Mouse (Mus musculus): ENCODE measurements around the gene Vwa3a. TPM values are rescaled to one million over a fixed set of nuclear protein-coding genes. Genes with fewer than 3 reads are reported as not detected.

Vwa3a gene
- polyA plus RNA-seq, 1 experiment, result 0.05 TPM

- TF ChIP-seq E2F4 (IDR thresholded peaks at IDR 0.05; ENCODE audit: insufficient read depth), result no peak
- peak overlapping the region; percentile 90 for H3K4me2 ChIP-seq (ENCODE audit: low read depth)
- no peaks in the 10 kb centered on the region for H3K79me2 ChIP-seq (ENCODE audit: control insufficient read depth, insufficient read depth)
- no peaks in the 10 kb centered on the region for H3K27me3 ChIP-seq (ENCODE audit: control insufficient read depth, insufficient read depth, insufficient read length)
- H3K36me3 ChIP-seq (ENCODE audit: control insufficient read depth, insufficient read depth), result peaks cover 6% of the 10 kb centered on the region
- peak overlapping the region; percentile 81 for H3K4me3 ChIP-seq
- H3ac ChIP-seq (ENCODE audit: control insufficient read depth, insufficient read length), result peak overlapping the region; percentile 86
Measured at GRCm38 (mm10) chr7:120843852-120844435, 104.8 kb downstream of the Vwa3a start.

DNA sequence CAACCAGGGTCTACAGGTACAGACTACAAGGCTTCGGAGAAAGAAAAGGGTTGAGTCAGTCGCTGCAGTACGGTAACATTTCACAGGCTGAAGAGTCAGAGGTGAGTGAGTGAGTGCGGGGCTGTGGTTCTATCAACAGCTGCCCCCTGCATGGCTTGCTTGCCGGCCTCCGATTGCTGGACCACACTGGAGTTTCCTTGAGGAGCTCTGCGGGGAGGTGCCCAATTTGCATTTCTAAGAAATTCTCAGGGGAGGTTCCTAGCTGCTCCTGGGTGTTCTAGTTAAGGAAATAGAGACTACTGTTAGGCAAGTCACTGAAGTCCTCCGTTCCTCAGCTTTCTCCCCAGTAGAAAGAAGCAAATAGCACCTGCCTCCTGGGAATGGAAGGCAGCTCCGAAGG lies 105.6 kb downstream of the Vwa3a start:
- Histone ChIP-seq H3K4me2 (ENCODE audit: low read depth) (peak overlapping the region; percentile 90), H3K4me3 (peak overlapping the region; percentile 81), H3K27me3 (ENCODE audit: control insufficient read depth, insufficient read depth, insufficient read length) (no peaks in the 10 kb centered on the region), H3K79me2 (ENCODE audit: control insufficient read depth, insufficient read depth) (no peaks in the 10 kb centered on the region), H3K36me3 (ENCODE audit: control insufficient read depth, insufficient read depth) (peaks cover 6% of the 10 kb centered on the region), H3ac (ENCODE audit: control insufficient read depth, insufficient read length) (no peak overlapping the region)
- TF ChIP-seq MYOG (IDR thresholded peaks at IDR 0.05; ENCODE audit: control insufficient read depth in 1 of 3, insufficient read depth in 1 of 3, insufficient read length in 2 of 3, low read depth in 2 of 3), result peak in 1 of 3 experiments; percentile 28
- TF ChIP-seq TCF12 (IDR thresholded peaks at IDR 0.05; ENCODE audit: insufficient read depth, poor library complexity, severe bottlenecking), result no peak
- TF ChIP-seq MYOD1 (IDR thresholded peaks at IDR 0.05; ENCODE audit: control insufficient read depth in 1 of 3, insufficient read length in 2 of 3, low read depth in 2 of 3), result peak in 1 of 3 experiments; percentile 15

GRCm38 (mm10) chr7:120848831-120849512 lies 109.9 kb downstream of the Vwa3a start:
- H3K4me3 ChIP-seq, result no peak overlapping the region

GRCm38 (mm10) chr7:120850165-120850564 lies 111.0 kb downstream of the Vwa3a start:
- H3K4me2 ChIP-seq (ENCODE audit: low read depth), result no peak overlapping the region
- H3K79me2 ChIP-seq (ENCODE audit: control insufficient read depth, insufficient read depth), result peaks cover 6% of the 10 kb centered on the region
- TF ChIP-seq TCF12 (IDR thresholded peaks at IDR 0.05; ENCODE audit: insufficient read depth, poor library complexity, severe bottlenecking), result no peak
- no peak for TF ChIP-seq MYOD1 (IDR thresholded peaks at IDR 0.05; ENCODE audit: control insufficient read depth in 1 of 3, insufficient read length in 2 of 3, low read depth in 2 of 3)
- TF ChIP-seq REST (IDR thresholded peaks at IDR 0.05; ENCODE audit: insufficient read depth, insufficient read length), result no peak
- no peak for TF ChIP-seq USF1 (IDR thresholded peaks at IDR 0.05; ENCODE audit: low read depth)
- TF ChIP-seq CEBPB (IDR thresholded peaks at IDR 0.05; ENCODE audit: insufficient read depth, poor library complexity, severe bottlenecking), result no peak
- TF ChIP-seq MAX (IDR thresholded peaks at IDR 0.05; ENCODE audit: low read depth), result no peak
- TF ChIP-seq POLR2AphosphoS2 (IDR thresholded peaks at IDR 0.05; ENCODE audit: insufficient read length, low read depth), result no peak
- TF ChIP-seq POLR2A (IDR thresholded peaks at IDR 0.05; ENCODE audit: insufficient read length, low read depth), result no peak
- no peak for TF ChIP-seq MYOG (IDR thresholded peaks at IDR 0.05; ENCODE audit: control insufficient read depth in 1 of 3, insufficient read depth in 1 of 3, insufficient read length in 2 of 3, low read depth in 2 of 3)
- TF ChIP-seq SRF (IDR thresholded peaks at IDR 0.05; ENCODE audit: control insufficient read depth, insufficient read length, low read depth), result no peak
- no peak for TF ChIP-seq E2F4 (IDR thresholded peaks at IDR 0.05; ENCODE audit: insufficient read depth)
- TF ChIP-seq TCF3 (IDR thresholded peaks at IDR 0.05; ENCODE audit: insufficient read length, low read depth), result no peak
- no peaks in the 10 kb centered on the region for H3K27me3 ChIP-seq (ENCODE audit: control insufficient read depth, insufficient read depth, insufficient read length)
- H3ac ChIP-seq (ENCODE audit: control insufficient read depth, insufficient read length), result no peak overlapping the region
- no peak overlapping the region for H3K4me3 ChIP-seq
- peaks cover 6% of the 10 kb centered on the region for H3K36me3 ChIP-seq (ENCODE audit: control insufficient read depth, insufficient read depth)

More at GRCm38 (mm10) chr7:120848831-120849512, 109.9 kb downstream of the Vwa3a start:
- H3K36me3 ChIP-seq (ENCODE audit: control insufficient read depth, insufficient read depth), result peaks cover 6% of the 10 kb centered on the region
- H3ac ChIP-seq (ENCODE audit: control insufficient read depth, insufficient read length), result no peak overlapping the region
- no peaks in the 10 kb centered on the region for H3K27me3 ChIP-seq (ENCODE audit: control insufficient read depth, insufficient read depth, insufficient read length)
- TF ChIP-seq POLR2AphosphoS2 (IDR thresholded peaks at IDR 0.05; ENCODE audit: insufficient read length, low read depth), result no peak
- no peak for TF ChIP-seq MYOD1 (IDR thresholded peaks at IDR 0.05; ENCODE audit: control insufficient read depth in 1 of 3, insufficient read length in 2 of 3, low read depth in 2 of 3)
- H3K79me2 ChIP-seq (ENCODE audit: control insufficient read depth, insufficient read depth), result peaks cover 6% of the 10 kb centered on the region
- no peak overlapping the region for H3K4me2 ChIP-seq (ENCODE audit: low read depth)

Other genes starting within 250 kb of the Vwa3a start
- gene Uqcrc2, start 104.1 kb upstream of the Vwa3a start, polyA plus RNA-seq (2012; fragmentation: generic; extraction: Trizol), result 142 TPM
- gene Pdzd9, start 69.0 kb upstream of the Vwa3a start, polyA plus RNA-seq (2012; fragmentation: generic; extraction: Trizol), result 0.16 TPM
- gene Mosmo, start 61.7 kb upstream of the Vwa3a start, polyA plus RNA-seq (2012; fragmentation: generic; extraction: Trizol), result 23.3 TPM
- gene Gm5737, start 73.0 kb downstream of the Vwa3a start, polyA plus RNA-seq (2012; fragmentation: generic; extraction: Trizol), result not detected
- 32.3 TPM for gene Eef2k, start 103.5 kb downstream of the Vwa3a start, polyA plus RNA-seq (2012; fragmentation: generic; extraction: Trizol)
- 12.0 TPM for gene Polr3e, start 178.4 kb downstream of the Vwa3a start, polyA plus RNA-seq (2012; fragmentation: generic; extraction: Trizol)
- 9.6 TPM for gene Cdr2, start 243.0 kb downstream of the Vwa3a start, polyA plus RNA-seq (2012; fragmentation: generic; extraction: Trizol)
- gene Mfsd13b, start 243.2 kb downstream of the Vwa3a start, polyA plus RNA-seq (2012; fragmentation: generic; extraction: Trizol), result 0.04 TPM

All from myocyte (in vitro differentiated cells).